Mouse (Mus musculus): ENCODE results near the gene Msmo1. TPM values are rescaled to one million over a fixed set of nuclear protein-coding genes. Genes with fewer than 3 reads are reported as not detected.

Gene Msmo1
- 134 TPM for polyA plus RNA-seq (2015; fragmentation: Illumina TruSeq; extraction: RNeasy Lipid Tissue Mini Kit (QIAGEN cat#74804); ENCODE audit: low read depth, low replicate concordance)

GRCm38 (mm10) chr8:64733271-64733943, at the start of gene Msmo1:
Msmo1 (minus strand) TSS chr8:64733792.

GRCm38 (mm10) chr8:64692651-64693201, 40.9 kb downstream of the Msmo1 start, which contains the start of gene Cpe:
Cpe (minus strand) TSS chr8:64693054.

Other genes starting within 250 kb of the Msmo1 start
- gene Cpe, start 40.7 kb downstream of the Msmo1 start, polyA plus RNA-seq (2015; fragmentation: Illumina TruSeq; extraction: RNeasy Lipid Tissue Mini Kit (QIAGEN cat#74804); ENCODE audit: low read depth, low replicate concordance) = 2,480 TPM
- 119 TPM for gene Klhl2, start 116.2 kb upstream of the Msmo1 start, polyA plus RNA-seq (2015; fragmentation: Illumina TruSeq; extraction: RNeasy Lipid Tissue Mini Kit (QIAGEN cat#74804); ENCODE audit: low read depth, low replicate concordance)
- 38.8 TPM for gene Tmem192, start 213.4 kb upstream of the Msmo1 start, polyA plus RNA-seq (2015; fragmentation: Illumina TruSeq; extraction: RNeasy Lipid Tissue Mini Kit (QIAGEN cat#74804); ENCODE audit: low read depth, low replicate concordance)